Mouse (Mus musculus) cerebellum, adult 2 months (tissue): Measurements from ENCODE around the gene Cltc. TPM values are rescaled to one million over a fixed set of nuclear protein-coding genes. Genes with fewer than 3 reads are reported as not detected.
"Not testable (repeated sequence)": the region's sequence is repeated elsewhere in the genome, so short reads cannot be mapped to it uniquely, and the experiment has no call there.

Experiments used
- DNase-seq, 2 experiments: peaks; one replicate each; pipeline ENCODE4 v3.0.0; 2021
- H3K27ac ChIP-seq: fragments of 200-500 bp; 2 replicates; pipeline ENCODE4 v1.5.1; 2012; ENCODE audit warnings: low read length, control low read depth, inconsistent platforms; ENCODE audit not compliant: insufficient read depth
- H3K27me3 ChIP-seq: fragments of 200-500 bp; 2 replicates; pipeline ENCODE4 v1.6.1; 2012; ENCODE audit warnings: inconsistent platforms, mild to moderate bottlenecking, low read length, moderate library complexity; ENCODE audit not compliant: control insufficient read depth, insufficient read depth
- H3K4me1 ChIP-seq: fragments of 200-500 bp; 2 replicates; pipeline ENCODE4 v1.6.1; 2011; ENCODE audit warnings: low read length; ENCODE audit not compliant: control insufficient read depth, insufficient read depth
- H3K4me3 ChIP-seq: fragments of 200-500 bp; replicated peaks from 2 replicates; pipeline ENCODE3; 2011; ENCODE audit warnings: mild to moderate bottlenecking, low read depth, low read length, control low read depth; ENCODE audit not compliant: insufficient read depth
- CTCF ChIP-seq: fragments of 200-500 bp; IDR thresholded peaks from 2 replicates; pipeline ENCODE4 v1.5.1; 2011; ENCODE audit warnings: low read depth, mild to moderate bottlenecking, control low read depth, low read length, moderate library complexity, borderline replicate concordance; ENCODE audit not compliant: insufficient read depth
- POLR2A ChIP-seq: fragments of 200-500 bp; IDR thresholded peaks from 2 replicates; pipeline ENCODE4 v1.6.1; 2011; ENCODE audit warnings: low read length, control low read depth, borderline replicate concordance; ENCODE audit not compliant: insufficient read depth
- WGBS: fragments of 180-500 bp; shearing (Covaris S2); methylation state at CpG from one replicate; pipeline ENCODE4 v1.1.7; 2018; 5-methylcytosine and 5-hydroxymethylcytosine counted together
- polyA plus RNA-seq: library from polyadenylated mRNA; depleted of rRNA; stranded (reverse); fragments of >200 nt; gene quantifications from 2 replicates; pipeline ENCODE4 v1.2.3, GENCODE M21; 2012; rRNA removed

The Cltc gene
- polyA plus RNA-seq: 414 and 465 TPM in 2 replicates

DNA sequence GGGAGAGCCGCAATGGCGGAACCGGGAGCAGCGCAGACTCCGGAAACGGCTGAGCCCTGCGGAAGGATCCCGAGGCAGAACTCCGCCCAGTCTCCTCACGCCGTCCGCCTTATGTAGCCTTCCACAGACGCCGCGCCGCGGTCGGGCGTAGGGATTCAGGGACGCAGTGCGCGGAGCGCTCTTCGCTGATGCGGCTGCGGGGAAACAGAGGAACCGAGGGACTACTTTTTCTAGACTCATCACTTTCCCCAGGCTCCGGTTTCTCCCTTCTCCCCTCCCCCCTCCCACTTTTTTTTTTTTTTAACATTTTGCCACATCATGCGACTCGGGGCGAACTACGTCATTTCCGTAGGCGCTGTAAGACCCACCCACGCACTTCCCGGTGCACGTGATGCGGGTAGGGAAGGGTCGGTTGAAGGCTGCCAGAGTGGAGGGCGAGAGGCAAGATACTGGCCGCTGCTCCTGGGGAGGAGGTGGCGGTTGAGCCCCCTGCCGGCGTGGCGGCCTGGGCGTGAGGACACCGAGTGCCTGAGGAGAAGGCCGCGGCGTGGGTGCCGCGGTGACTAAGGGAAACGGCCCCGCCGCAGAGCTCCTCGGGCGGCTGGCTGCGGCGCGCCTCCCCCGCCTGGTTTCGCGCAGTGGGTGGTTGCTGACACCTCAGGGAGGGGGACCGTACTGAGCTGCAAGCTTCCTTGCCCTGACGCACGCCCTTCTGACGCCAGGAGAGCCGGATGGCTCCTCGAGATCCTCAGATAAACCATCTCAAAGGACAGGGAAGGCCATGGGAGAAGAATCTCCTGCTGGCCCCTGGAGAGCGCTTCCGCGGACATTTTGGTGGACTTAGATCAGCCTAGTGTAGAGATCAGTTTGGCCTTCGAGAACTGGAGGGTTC is at the start of gene Cltc:
Gene Cltc (minus strand): TSS at position 86 of the 892 bp plus-strand sequence.
- Histone ChIP-seq H3K27me3 (no peaks in the 10 kb centered on the region), H3K27ac (peak within 1 kb of the TSS; percentile 95), H3K4me3 (peak within 1 kb of the TSS; percentile 89), H3K4me1 (no peaks in the 10 kb centered on the region; the same call in 1 of the 2 replicates)
- peak; percentile 97 to 98 for DNase-seq
- WGBS: under 1% methylated on average over 71 of the region's 73 CpGs
- TF ChIP-seq CTCF (no peak), POLR2A (peak; percentile 81)

DNA sequence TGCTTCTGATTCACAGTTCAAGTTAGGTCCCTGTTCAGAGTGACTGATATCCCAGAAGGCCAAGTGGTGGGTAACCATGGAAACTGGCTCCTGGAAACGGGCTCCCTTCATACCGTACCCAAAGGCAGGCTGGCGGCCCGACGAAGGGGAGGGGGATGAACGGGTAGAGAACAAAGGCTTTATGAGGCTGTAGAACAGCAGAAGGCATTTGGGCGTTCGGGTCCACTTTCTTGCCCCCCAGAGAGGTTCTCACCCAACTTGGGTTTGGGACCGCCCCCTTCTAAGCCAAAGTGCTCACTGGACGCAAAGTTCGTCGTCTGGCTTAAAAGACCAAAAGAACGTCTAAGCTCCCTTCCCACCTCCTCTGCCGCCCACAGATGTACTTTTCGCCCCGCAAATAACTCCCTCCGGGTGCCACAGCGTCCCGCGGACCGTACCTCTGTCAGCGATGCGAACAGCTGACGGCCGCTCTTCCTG is 49.7 kb upstream of the Cltc start:
- DNase-seq: peak in 1 of 2 experiments; percentile 62
- 0% methylated on average over 25 of the region's 25 CpGs for WGBS
- Histone ChIP-seq H3K4me3 (peak overlapping the region; percentile 68), H3K27me3 (no peaks in the 10 kb centered on the region), H3K27ac (no peak overlapping the region), H3K4me1 (no peaks in the 10 kb centered on the region; the same call in 1 of the 2 replicates)
- TF ChIP-seq CTCF (no peak), POLR2A (no peak)

DNA sequence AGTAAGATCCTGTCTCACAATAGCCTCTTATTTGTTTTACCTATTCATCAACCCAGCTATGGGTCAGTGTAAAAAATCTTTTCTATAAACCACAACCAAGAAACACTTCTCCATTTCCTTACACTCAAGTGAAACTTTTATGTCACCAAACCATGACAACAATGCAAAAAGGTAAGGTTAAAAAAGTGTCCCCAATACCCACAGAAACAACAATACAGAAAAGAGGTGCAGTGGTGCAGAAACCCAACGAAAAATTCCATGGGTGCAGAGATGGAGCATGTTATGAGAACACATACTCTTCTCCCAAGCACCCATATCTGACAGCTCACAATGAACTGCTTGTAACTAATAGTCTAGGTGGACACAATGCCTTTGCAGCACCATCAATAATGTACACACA is 36.8 kb upstream of the Cltc start:
- H3K27ac ChIP-seq: no peak overlapping the region
- no peak for DNase-seq
- no peaks in the 10 kb centered on the region for H3K27me3 ChIP-seq
- H3K4me1 ChIP-seq: no peaks in the 10 kb centered on the region
- H3K4me3 ChIP-seq: no peak overlapping the region
- TF ChIP-seq POLR2A (no peak), CTCF (no peak)
- 83% methylated on average over 1 of the region's 1 CpGs for WGBS

- H3K27me3 ChIP-seq, DNase-seq, H3K27ac ChIP-seq, H3K4me3 ChIP-seq, H3K4me1 ChIP-seq: not testable (repeated sequence)
- WGBS: 97% methylated on average over 5 of the region's 5 CpGs
These were observed 30.1 kb upstream of the Cltc start for GRCm38 (mm10) chr11:86787436-86787835.

DNA sequence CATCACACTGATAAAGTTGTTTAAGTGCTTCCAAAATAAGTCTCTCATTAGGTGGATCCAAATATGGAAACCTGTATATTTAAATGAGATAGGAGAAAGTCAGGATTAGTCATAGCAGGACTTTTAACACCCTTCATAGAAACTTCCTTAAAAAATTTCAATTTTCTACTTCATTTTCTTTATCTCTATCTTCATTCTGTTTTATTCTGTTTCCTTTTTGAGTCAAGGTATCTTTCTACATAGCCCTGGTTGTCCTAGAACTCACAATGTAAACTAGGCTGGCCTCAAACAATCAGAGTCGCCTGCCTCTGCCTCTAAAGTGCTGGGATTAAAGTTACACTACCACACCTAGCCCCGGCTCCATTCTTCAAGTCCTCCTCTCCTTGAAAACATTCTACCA is 28.4 kb upstream of the Cltc start:
- Histone ChIP-seq H3K4me1 (no peaks in the 10 kb centered on the region), H3K4me3 (no peak overlapping the region), H3K27ac (no peak overlapping the region), H3K27me3 (no peaks in the 10 kb centered on the region)
- no peak for TF ChIP-seq POLR2A
- TF ChIP-seq CTCF: no peak
- DNase-seq: no peak
- 95% methylated on average over 2 of the region's 2 CpGs for WGBS

GRCm38 (mm10) chr11:86769884-86770283 is 12.5 kb upstream of the Cltc start:
- DNase-seq: no peak
- Histone ChIP-seq H3K27ac (no peak overlapping the region), H3K4me1 (no peaks in the 10 kb centered on the region), H3K4me3 (no peak overlapping the region), H3K27me3 (no peaks in the 10 kb centered on the region)
- 81% methylated on average over 4 of the region's 4 CpGs for WGBS
- TF ChIP-seq POLR2A (no peak), CTCF (no peak)

DNA sequence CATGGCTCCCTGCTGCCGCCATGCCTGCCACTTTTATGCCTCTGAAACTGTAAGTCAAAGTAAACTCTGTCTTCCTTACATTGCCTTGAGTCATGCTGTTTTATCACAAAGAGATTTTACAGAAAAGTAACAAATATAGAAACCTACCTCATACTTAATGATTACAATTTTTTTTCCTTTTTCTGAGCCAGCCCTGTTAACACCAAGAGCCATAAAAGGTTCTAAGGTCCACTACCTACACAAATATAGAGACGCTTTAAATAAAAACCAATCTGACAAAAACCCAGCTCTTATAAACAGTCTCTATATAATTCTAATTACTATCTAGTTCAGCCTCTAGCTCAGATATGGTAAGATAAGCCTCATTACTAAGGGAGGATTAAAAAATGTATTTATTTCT is 7.1 kb upstream of the Cltc start:
- Histone ChIP-seq H3K4me1 (no peaks in the 10 kb centered on the region), H3K4me3 (no peak overlapping the region), H3K27ac (no peak overlapping the region), H3K27me3 (no peaks in the 10 kb centered on the region)
- 90% methylated on average over 2 of the region's 2 CpGs for WGBS
- TF ChIP-seq POLR2A: no peak
- no peak for TF ChIP-seq CTCF
- no peak for DNase-seq

GRCm38 (mm10) chr11:86763127-86763526 is 5.8 kb upstream of the Cltc start:
- H3K4me1 ChIP-seq, DNase-seq, H3K27ac ChIP-seq, H3K27me3 ChIP-seq, H3K4me3 ChIP-seq: not testable (repeated sequence)
- WGBS: 92% methylated on average over 11 of the region's 11 CpGs
